Mouse (Mus musculus) intestine, embryonic 15.5 days (tissue): Measurements from ENCODE around the gene Lrig3. TPM values are rescaled to one million over a fixed set of nuclear protein-coding genes. Genes with fewer than 3 reads are reported as not detected.

Experiments used
- ATAC-seq: fragments of 200-750 bp; cut with Nextera tagmentation; 2 replicates; pipeline ENCODE4 v1.8.0; 2017; ENCODE audit warnings: moderate TSS enrichment, moderate library complexity
- H3K27ac ChIP-seq: fragments of 300-500 bp; sonication (generic); 2 replicates; pipeline ENCODE4 v1.5.1; 2015; ENCODE audit warnings: mild to moderate bottlenecking, inconsistent platforms
- H3K27me3 ChIP-seq: fragments of 300-500 bp; sonication (generic); replicated peaks from 2 replicates; pipeline ENCODE4 v1.6.1; 2015; ENCODE audit warnings: inconsistent platforms
- H3K36me3 ChIP-seq: fragments of 300-500 bp; sonication (generic); 2 replicates; pipeline ENCODE4 v1.6.1; 2015; ENCODE audit warnings: inconsistent platforms
- H3K4me1 ChIP-seq: fragments of 300-500 bp; sonication (generic); replicated peaks from 2 replicates; pipeline ENCODE4 v1.6.1; 2015; ENCODE audit warnings: inconsistent platforms
- H3K4me2 ChIP-seq: fragments of 300-500 bp; sonication (generic); replicated peaks from 2 replicates; pipeline ENCODE4 v1.6.1; 2015; ENCODE audit warnings: mild to moderate bottlenecking, inconsistent platforms
- H3K4me3 ChIP-seq: fragments of 300-500 bp; sonication (generic); replicated peaks from 2 replicates; pipeline ENCODE4 v1.5.1; 2015; ENCODE audit warnings: inconsistent platforms
- H3K9ac ChIP-seq: fragments of 300-500 bp; sonication (generic); 2 replicates; pipeline ENCODE4 v1.6.1; 2015; ENCODE audit warnings: inconsistent platforms
- H3K9me3 ChIP-seq: fragments of 300-500 bp; sonication (generic); 2 replicates; pipeline ENCODE4 v1.6.1; 2016; ENCODE audit warnings: inconsistent platforms
- WGBS: fragments of 180-500 bp; shearing (Covaris S2); methylation state at CpG from one replicate; pipeline ENCODE4 v1.1.7; 2015; 5-methylcytosine and 5-hydroxymethylcytosine counted together
- polyA plus RNA-seq: library from polyadenylated mRNA; unstranded; fragments of >200 nt; fragmentation: Nextera tagmentation; extraction: Ambion mirVana; gene quantifications from 2 replicates; pipeline ENCODE4 v1.2.1, GENCODE M21; 2015

Gene Lrig3
- 13.7 and 14.8 TPM in 2 replicates for polyA plus RNA-seq

DNA sequence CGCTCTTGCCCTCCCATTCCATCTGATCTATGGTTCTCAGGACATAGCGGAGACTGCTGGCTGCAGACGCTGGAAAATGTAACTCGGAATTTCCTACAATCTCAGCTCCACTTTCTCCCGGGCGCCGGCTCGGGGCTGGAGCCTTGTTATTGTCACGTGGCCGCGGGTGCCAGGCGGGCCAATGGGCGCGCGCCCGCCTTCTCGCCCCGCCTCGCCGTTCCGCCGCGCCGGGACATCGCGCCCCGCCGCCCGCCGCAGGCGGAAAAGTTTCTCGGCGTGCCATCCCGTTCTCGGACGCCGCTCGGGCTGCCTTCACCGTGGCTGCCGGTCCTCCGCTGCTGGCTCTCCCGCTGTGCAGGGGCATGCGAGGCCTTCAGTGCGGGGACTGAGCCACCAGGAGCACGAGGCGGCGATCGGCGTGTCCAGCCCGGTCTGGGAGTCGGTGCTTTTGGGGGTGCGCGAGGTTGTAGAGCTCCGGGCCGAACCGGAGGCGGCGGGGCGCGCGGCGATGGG lies at the start of gene Lrig3:
Gene Lrig3, plus strand, starts transcription at position 201 of the 513 bp plus-strand sequence.
- Histone ChIP-seq H3K9me3 (no peaks in the 10 kb centered on the region), H3K4me1 (peaks cover 4% of the 10 kb centered on the region; the same call in 1 of the 2 replicates), H3K4me3 (peak within 1 kb of the TSS; percentile 77), H3K27me3 (no peaks in the 10 kb centered on the region), H3K4me2 (peak within 1 kb of the TSS; percentile 70), H3K27ac (peak within 1 kb of the TSS; percentile 89), H3K36me3 (no peaks in the 10 kb centered on the region), H3K9ac (peak within 1 kb of the TSS; percentile 93)
- peak; percentile 77 for ATAC-seq
- under 1% methylated on average over 57 of the region's 62 CpGs for WGBS

DNA sequence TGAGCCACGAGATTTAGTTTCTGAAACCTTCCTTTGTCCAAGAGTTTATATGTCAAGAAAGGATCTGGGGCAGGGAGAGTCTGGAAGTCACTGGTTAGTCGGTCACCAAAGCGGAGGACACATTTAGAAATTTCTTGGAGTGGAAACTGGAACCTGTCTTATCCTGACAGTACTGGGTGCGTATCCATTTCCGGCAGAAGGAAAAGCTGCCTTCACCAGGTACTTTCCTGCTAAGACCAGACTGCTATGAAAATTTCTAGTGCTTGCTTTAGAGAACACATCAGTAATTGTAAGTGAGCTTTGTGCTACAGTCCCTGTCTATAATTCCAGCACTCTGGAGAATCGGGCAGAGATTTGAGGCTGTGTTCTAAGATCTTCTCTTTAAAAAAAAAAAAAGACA lies 49.2 kb upstream of the Lrig3 start:
- Histone ChIP-seq H3K9ac (no peak overlapping the region), H3K27me3 (no peaks in the 10 kb centered on the region), H3K4me1 (peaks cover 5% of the 10 kb centered on the region; the same call in 1 of the 2 replicates), H3K4me3 (no peak overlapping the region), H3K4me2 (no peak overlapping the region), H3K9me3 (no peaks in the 10 kb centered on the region), H3K27ac (no peak overlapping the region), H3K36me3 (no peaks in the 10 kb centered on the region)
- WGBS: 35% methylated on average over 6 of the region's 6 CpGs
- no peak for ATAC-seq

DNA sequence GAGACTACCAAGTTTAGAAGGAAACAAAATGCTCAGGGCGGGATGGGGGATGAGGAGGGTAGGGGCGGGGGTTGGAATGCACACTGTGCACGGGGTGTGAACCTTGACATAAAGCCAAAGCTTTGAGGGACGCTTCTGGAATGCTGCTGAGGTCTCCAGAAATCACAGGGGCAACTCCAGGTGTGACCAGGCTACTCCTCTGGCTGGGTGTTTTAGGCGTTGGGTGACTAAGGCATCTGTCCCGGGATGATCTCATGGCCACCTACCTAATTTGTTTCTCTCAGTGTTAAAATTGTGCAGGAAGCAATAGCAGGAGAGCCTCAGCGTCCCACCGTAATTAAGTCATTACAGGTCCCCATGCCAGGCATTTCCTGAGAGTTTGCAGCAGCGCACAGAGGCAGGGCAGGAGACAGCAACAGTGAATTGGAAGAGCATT lies 48.5 kb upstream of the Lrig3 start:
- Histone ChIP-seq H3K27ac (no peak overlapping the region), H3K4me3 (no peak overlapping the region), H3K4me2 (peak overlapping the region; percentile 52), H3K36me3 (no peaks in the 10 kb centered on the region), H3K9ac (no peak overlapping the region), H3K27me3 (no peaks in the 10 kb centered on the region), H3K4me1 (peaks cover 5% of the 10 kb centered on the region; the same call in 1 of the 2 replicates), H3K9me3 (no peaks in the 10 kb centered on the region)
- ATAC-seq: no peak
- 11% methylated on average over 9 of the region's 9 CpGs for WGBS

DNA sequence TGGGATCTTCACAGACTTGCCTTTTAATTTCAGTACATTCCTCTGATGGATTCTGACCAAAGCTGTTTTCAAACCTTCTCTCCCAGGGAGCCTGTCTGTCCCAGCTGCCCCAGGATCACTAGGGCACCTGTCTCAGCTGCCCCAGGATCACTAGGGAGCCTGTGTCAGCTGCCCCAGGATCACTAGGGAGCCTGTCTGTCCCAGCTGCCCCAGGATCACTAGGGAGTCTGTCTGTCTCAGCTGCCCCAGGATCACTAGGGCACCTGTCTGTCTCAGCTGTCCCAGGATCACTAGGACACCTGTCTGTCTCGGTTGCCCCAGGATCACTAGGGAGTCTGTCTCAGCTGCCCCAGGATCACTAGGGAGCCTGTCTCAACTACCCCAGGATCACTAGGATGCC lies 47.0 kb upstream of the Lrig3 start:
- Histone ChIP-seq H3K4me3 (no peak overlapping the region), H3K9me3 (no peaks in the 10 kb centered on the region), H3K27me3 (no peaks in the 10 kb centered on the region), H3K36me3 (no peaks in the 10 kb centered on the region), H3K9ac (no peak overlapping the region), H3K4me2 (no peak overlapping the region), H3K27ac (no peak overlapping the region), H3K4me1 (peaks cover 5% of the 10 kb centered on the region; the same call in 1 of the 2 replicates)
- WGBS: 95% methylated on average over 1 of the region's 1 CpGs
- ATAC-seq: no peak

DNA sequence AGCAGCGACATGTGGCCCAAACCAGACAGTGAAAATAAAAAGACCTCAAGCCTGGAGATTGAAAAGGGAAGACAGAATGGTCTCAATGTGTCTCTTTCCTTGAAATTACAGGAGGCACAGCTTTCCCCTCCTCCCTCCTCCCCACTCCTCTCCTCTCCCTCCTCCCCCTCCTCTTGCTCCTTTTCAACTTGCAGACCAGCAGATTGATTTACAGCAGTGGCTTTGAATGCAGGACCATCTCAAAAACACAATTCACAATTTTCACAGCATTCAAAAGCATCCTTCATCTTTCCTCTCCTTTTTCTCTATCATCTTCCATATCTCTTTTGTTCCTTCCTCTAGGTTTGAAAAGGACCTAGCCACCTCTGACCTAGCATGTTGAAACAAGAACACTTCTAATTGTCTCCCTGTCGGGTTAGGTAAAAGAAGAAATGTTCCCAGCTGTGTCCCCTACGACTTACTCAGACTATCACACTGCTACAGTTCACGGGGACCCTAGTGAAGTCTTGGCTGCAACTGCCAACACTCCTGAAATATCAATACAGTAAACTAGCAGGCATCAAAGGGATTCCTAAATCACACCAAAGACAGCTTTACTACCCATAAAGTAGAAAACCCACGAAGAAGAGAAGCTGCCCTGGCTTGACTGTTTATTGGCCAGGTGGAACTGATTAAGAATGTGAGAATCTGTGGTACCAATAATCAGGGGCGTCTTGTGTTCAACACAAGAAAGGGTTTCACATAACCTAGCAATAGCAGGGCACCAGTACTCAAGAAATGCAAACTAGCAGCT lies 44.1 kb upstream of the Lrig3 start:
- 28% methylated on average over 6 of the region's 6 CpGs for WGBS
- H3K27me3 ChIP-seq: no peaks in the 10 kb centered on the region
- no peaks in the 10 kb centered on the region for H3K36me3 ChIP-seq
- no peak overlapping the region for H3K9ac ChIP-seq
- H3K4me1 ChIP-seq: peaks cover 5% of the 10 kb centered on the region; the same call in 1 of the 2 replicates
- no peaks in the 10 kb centered on the region for H3K9me3 ChIP-seq
- ATAC-seq: no peak
- H3K4me3 ChIP-seq: no peak overlapping the region
- H3K27ac ChIP-seq: no peak overlapping the region
- H3K4me2 ChIP-seq: no peak overlapping the region

DNA sequence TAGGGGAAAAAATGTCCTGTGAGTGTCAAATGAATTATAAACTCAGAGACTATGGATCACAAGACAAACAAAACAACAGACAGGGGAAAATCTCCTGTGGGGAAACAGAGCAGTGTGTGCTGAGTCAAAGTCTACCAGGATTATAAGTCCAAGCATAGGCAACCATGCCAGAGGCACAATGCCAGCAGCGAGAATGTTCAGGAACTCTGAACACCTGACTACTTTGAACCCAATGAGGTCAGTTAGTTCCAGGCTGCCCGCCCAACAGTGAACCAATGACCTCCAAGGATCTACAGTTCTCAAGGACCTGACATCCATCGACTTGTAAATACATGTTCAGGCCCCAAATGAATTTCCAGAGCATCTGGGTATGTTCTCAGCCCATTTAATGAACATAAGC lies 36.0 kb upstream of the Lrig3 start:
- ATAC-seq: no peak
- Histone ChIP-seq H3K9me3 (no peaks in the 10 kb centered on the region), H3K27me3 (no peaks in the 10 kb centered on the region), H3K36me3 (no peaks in the 10 kb centered on the region), H3K9ac (no peak overlapping the region), H3K4me1 (no peaks in the 10 kb centered on the region), H3K4me3 (no peak overlapping the region), H3K4me2 (no peak overlapping the region), H3K27ac (no peak overlapping the region)
- 84% methylated on average over 3 of the region's 3 CpGs for WGBS

DNA sequence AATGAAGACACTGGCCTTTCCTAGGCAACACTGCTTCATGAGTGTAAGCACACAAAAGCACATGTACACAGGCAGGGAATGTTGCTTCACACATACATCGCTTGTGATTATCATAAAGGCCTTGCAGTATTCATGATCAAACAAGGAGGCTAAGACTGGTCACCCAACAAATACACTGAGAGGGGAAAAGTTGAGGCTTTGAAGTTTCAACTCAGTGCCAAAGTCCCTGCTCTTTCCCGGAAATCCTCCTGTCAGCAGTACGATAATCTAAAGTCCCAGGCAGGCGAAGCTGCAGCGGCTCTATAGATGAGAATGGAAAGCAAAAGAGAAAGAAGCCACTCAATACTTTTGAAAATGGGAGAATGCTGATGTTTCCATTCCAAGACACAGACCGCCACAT lies 32.6 kb upstream of the Lrig3 start:
- no peak for ATAC-seq
- Histone ChIP-seq H3K36me3 (no peaks in the 10 kb centered on the region), H3K4me3 (no peak overlapping the region), H3K4me1 (no peaks in the 10 kb centered on the region), H3K9ac (no peak overlapping the region), H3K27ac (no peak overlapping the region), H3K4me2 (no peak overlapping the region), H3K27me3 (no peaks in the 10 kb centered on the region), H3K9me3 (no peaks in the 10 kb centered on the region)
- WGBS: 65% methylated on average over 6 of the region's 6 CpGs

DNA sequence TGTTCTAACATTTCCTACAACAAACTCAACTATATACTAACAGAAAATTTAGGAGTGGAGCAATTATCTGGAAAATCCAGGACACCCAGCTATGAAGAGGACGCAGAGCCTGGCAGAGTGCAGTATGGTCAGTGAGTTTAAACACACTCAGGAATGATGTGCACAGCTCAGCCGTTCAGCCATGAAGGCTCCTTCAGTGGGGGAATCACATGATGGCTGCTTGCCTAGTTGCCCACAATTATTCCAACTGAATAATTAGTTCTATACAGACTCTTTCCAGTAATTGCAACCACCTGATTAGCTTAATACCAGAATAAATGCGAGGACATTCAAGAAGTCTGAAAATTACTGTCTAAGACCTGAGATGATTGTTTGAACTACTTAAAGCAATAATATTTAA lies 31.9 kb upstream of the Lrig3 start:
- Histone ChIP-seq H3K4me1 (no peaks in the 10 kb centered on the region), H3K9ac (no peak overlapping the region), H3K27ac (no peak overlapping the region), H3K9me3 (no peaks in the 10 kb centered on the region), H3K27me3 (no peaks in the 10 kb centered on the region), H3K4me2 (no peak overlapping the region), H3K36me3 (no peaks in the 10 kb centered on the region), H3K4me3 (no peak overlapping the region)
- 75% methylated on average over 3 of the region's 3 CpGs for WGBS
- ATAC-seq: no peak

DNA sequence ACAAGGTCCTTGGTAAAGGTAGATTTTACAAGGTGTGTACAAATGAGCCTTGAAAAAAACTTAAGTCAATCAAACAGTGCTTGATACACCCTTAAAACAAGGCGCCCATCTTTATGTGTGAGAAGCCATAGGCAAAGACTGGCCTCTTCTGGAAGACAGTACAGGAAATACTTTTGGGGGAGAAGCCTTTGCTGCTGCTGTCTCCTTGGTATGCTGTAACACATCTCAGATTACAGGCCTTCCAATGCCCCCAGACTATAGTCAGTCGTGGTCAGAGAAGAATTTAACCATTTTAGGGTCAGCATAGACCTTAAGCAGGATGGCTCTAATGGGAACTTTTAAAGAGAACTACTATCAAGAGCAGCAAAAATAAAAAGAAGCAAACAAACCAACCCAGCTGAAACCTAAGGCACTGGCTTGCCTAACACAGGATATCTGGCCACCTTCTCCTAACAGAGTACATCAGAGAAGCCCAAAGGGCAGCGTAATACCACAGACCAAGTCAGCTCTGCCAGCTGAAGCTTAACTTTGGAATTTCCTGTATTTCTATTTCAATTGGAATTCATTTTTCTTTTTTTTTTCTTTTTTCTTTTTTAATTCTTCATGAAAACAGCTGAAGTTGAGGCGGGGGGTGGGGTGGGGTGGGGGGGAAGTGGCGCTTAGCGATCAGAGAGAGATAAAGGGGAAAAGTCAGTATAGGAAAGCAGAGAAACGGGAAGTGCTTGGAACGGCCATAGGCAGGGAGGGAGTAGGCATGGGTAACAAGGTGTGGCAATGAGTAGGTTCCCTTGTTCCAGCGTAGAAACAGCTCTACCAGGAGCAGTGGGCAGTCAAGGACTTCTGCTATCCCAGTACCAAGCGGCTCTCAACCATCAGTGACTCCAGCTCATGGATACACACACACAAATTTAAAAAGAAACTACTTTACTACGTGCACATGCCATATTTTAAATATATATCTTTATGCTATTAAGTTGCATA lies 28.2 kb upstream of the Lrig3 start:
- H3K4me2 ChIP-seq: no peak overlapping the region
- 0 out of 2 replicates have a peak, but pooled peaks cover 2% of the 10 kb centered on the region for H3K4me1 ChIP-seq
- no peaks in the 10 kb centered on the region for H3K27me3 ChIP-seq
- WGBS: 45% methylated on average over 11 of the region's 11 CpGs
- 0 out of 2 replicates have a peak, but pooled peaks have one; percentile 31 for ATAC-seq
- no peak overlapping the region for H3K27ac ChIP-seq
- no peaks in the 10 kb centered on the region for H3K9me3 ChIP-seq
- H3K9ac ChIP-seq: no peak overlapping the region
- no peak overlapping the region for H3K4me3 ChIP-seq
- no peaks in the 10 kb centered on the region for H3K36me3 ChIP-seq

DNA sequence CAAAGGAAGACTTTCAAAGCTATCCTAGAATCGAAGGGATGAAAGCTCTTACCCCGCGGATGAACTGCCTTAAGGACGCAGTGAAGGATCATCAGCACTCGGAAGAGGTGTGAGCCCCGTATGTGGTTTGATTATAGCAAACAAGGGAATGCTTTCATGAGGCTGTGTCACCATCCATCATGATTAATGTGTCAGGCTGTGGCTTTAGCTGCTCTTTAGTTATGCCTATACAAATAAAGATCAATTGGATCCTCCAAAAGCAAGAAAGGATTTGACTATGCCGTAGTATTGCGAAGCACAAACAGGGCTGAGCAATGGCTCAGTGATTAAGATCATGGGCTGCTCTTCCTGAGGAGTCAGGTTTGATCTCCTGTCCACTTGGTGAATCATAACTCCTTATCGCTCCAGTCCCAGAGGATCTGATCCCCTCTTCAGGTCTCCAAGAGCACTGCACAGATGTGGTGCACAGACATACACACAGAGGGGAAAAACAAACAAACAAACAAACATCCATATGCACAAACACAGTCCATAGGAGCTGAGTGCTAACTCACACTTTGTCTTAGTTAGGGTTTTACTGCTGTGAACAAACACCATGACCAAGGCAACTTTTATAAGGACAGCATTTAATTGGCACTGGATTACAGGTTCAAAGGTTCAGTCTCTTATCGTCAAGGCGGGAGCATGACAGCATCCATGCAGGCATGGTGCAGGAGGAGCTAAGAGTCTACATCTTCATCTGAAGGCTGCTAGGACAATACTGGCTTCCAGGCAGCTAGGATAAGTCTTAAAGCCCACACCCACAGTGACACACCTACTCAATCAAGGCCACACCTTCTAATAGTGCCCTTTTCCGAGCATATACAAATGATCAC lies 27.2 kb upstream of the Lrig3 start:
- Histone ChIP-seq H3K36me3 (no peaks in the 10 kb centered on the region), H3K4me2 (no peak overlapping the region), H3K4me3 (no peak overlapping the region), H3K27me3 (no peaks in the 10 kb centered on the region), H3K9ac (no peak overlapping the region), H3K4me1 (0 out of 2 replicates have a peak, but pooled peaks cover 3% of the 10 kb centered on the region), H3K27ac (no peak overlapping the region), H3K9me3 (no peaks in the 10 kb centered on the region)
- 50% methylated on average over 12 of the region's 12 CpGs for WGBS
- ATAC-seq: peak; percentile 65

DNA sequence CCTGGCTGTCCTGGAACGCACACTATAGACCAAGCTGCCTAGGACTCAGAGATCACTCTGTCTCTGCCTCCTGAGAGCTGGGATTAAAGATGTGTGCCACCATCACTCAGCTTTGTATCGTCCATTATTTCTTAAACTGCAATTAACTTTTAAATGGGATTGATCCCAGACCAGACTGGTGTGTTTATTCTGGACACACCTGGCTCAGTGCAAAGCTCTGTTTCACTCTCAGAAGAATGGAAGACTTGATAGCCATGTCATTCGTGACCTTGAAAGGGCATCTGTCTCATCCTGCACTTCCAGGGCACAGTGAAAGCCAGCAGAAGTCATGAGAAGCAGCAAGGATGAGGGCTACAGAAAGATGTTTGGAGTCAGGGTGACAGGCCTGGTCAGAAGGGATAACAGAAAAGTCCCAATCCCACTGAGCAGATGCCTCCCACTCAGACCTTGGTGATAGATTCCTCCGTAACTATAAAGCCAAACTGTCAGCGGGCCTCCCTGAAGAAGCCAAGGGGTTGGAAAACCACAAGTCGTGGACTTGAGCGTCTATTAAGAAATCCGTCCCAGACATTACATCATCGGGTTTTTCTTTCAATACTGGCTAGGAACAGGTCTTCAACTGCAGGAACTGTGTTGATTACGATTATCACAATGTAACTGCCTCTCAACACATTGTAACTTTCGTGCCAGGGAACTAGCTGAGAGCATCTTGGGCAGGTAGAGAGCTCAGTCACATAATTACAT lies 25.5 kb upstream of the Lrig3 start:
- H3K9ac ChIP-seq: no peak overlapping the region
- no peak overlapping the region for H3K4me2 ChIP-seq
- no peak overlapping the region for H3K4me3 ChIP-seq
- H3K4me1 ChIP-seq: 0 out of 2 replicates have a peak, but pooled peaks cover 3% of the 10 kb centered on the region
- no peaks in the 10 kb centered on the region for H3K9me3 ChIP-seq
- no peaks in the 10 kb centered on the region for H3K36me3 ChIP-seq
- no peak for ATAC-seq
- WGBS: 71% methylated on average over 11 of the region's 11 CpGs
- no peaks in the 10 kb centered on the region for H3K27me3 ChIP-seq
- no peak overlapping the region for H3K27ac ChIP-seq
